Mouse (Mus musculus): ENCODE data around the gene Fads2. TPM values are rescaled to one million over a fixed set of nuclear protein-coding genes. Genes with fewer than 3 reads are reported as not detected.

Fads2 gene
- polyA plus RNA-seq, 1 experiment from 2014 or later: 31.5 TPM

- no peaks in the 10 kb centered on the region for H3K27me3 ChIP-seq (ENCODE audit: control insufficient read depth, insufficient read depth, low read length)
- WGBS: 43% methylated on average over 5 of the region's 5 CpGs
- no peaks in the 10 kb centered on the region for H3K4me1 ChIP-seq (ENCODE audit: control insufficient read depth, insufficient read depth, low read length)
- H3K9ac ChIP-seq (ENCODE audit: low read length): no peak overlapping the region
- H3K4me2 ChIP-seq (ENCODE audit: low read depth, low read length): no peak overlapping the region
- no peaks in the 10 kb centered on the region for H3K36me3 ChIP-seq (ENCODE audit: control insufficient read depth, insufficient read depth)
- H3K27ac ChIP-seq (ENCODE audit: low read length): no peak overlapping the region
- no peaks in the 10 kb centered on the region for H3K9me3 ChIP-seq (replicated peaks; ENCODE audit: control insufficient read depth, low read length)
- no peak for ATAC-seq (replicated peaks; ENCODE audit: extremely low read depth, insufficient read depth, low FRiP score)
- H3K4me3 ChIP-seq (ENCODE audit: low read length): no peak overlapping the region
Observed at GRCm38 (mm10) chr19:10126479-10127250, 25.1 kb upstream of the Fads2 start.

DNA sequence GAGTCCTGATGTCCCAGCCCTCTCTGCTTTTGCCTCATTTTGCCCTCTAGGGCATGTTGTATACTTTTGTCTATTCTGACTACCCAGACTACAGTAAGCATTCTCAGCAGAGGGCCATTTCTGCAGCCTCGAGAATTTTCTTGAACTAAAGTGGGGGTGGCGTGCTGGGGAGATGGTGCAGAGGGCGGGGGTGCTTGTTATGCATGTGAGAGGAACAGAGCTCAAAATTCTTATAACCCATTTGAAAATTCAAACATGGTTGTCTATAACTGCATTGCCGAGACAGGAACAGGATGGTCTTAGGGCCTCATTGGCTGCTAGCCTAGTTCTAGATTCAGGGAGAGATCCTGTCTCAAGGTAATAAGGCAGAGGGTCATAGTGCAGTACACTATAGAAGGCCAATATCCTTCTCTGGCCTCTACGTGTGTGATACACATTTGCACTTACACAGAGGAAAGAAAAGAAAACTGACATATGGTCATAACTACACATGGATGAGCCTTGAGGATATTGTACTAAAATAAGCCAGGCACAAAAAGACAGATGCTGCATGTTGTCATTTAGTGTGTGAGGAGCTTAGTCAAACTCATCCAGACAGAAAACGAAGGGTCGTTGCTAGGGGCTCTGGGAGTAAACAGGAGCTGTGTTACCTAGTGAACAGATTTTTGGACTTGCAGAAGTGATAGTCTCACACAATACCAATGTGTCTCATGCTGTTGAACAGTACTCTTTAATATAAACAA, 22.5 kb upstream of the Fads2 start:
- Histone ChIP-seq H3K4me1 (ENCODE audit: control insufficient read depth, insufficient read depth, low read length) (no peaks in the 10 kb centered on the region), H3K27ac (ENCODE audit: low read length) (no peak overlapping the region), H3K9ac (ENCODE audit: low read length) (no peak overlapping the region), H3K27me3 (ENCODE audit: control insufficient read depth, insufficient read depth, low read length) (no peaks in the 10 kb centered on the region), H3K4me2 (ENCODE audit: low read depth, low read length) (no peak overlapping the region), H3K4me3 (ENCODE audit: low read length) (no peak overlapping the region), H3K36me3 (ENCODE audit: control insufficient read depth, insufficient read depth) (no peaks in the 10 kb centered on the region), H3K9me3 (replicated peaks; ENCODE audit: control insufficient read depth, low read length) (no peaks in the 10 kb centered on the region)
- ATAC-seq (replicated peaks; ENCODE audit: extremely low read depth, insufficient read depth, low FRiP score): no peak
- 72% methylated on average over 7 of the region's 7 CpGs for WGBS

GRCm38 (mm10) chr19:10122021-10122631, 20.6 kb upstream of the Fads2 start:
- Histone ChIP-seq H3K4me2 (ENCODE audit: low read depth, low read length) (no peak overlapping the region), H3K9me3 (replicated peaks; ENCODE audit: control insufficient read depth, low read length) (no peaks in the 10 kb centered on the region), H3K27me3 (ENCODE audit: control insufficient read depth, insufficient read depth, low read length) (no peaks in the 10 kb centered on the region), H3K9ac (ENCODE audit: low read length) (no peak overlapping the region), H3K4me3 (ENCODE audit: low read length) (no peak overlapping the region), H3K27ac (ENCODE audit: low read length) (no peak overlapping the region), H3K4me1 (ENCODE audit: control insufficient read depth, insufficient read depth, low read length) (no peaks in the 10 kb centered on the region), H3K36me3 (ENCODE audit: control insufficient read depth, insufficient read depth) (no peaks in the 10 kb centered on the region)
- no peak for ATAC-seq (replicated peaks; ENCODE audit: extremely low read depth, insufficient read depth, low FRiP score)
- WGBS: 76% methylated on average over 5 of the region's 5 CpGs

- H3K9ac ChIP-seq (ENCODE audit: low read length): no peak overlapping the region
- H3K4me3 ChIP-seq (ENCODE audit: low read length): no peak overlapping the region
- WGBS: 65% methylated on average over 3 of the region's 3 CpGs
- H3K9me3 ChIP-seq (replicated peaks; ENCODE audit: control insufficient read depth, low read length): no peaks in the 10 kb centered on the region
- ATAC-seq (replicated peaks; ENCODE audit: extremely low read depth, insufficient read depth, low FRiP score): no peak
- no peaks in the 10 kb centered on the region for H3K36me3 ChIP-seq (ENCODE audit: control insufficient read depth, insufficient read depth)
- H3K4me2 ChIP-seq (ENCODE audit: low read depth, low read length): no peak overlapping the region
- no peak overlapping the region for H3K27ac ChIP-seq (ENCODE audit: low read length)
- no peaks in the 10 kb centered on the region for H3K4me1 ChIP-seq (ENCODE audit: control insufficient read depth, insufficient read depth, low read length)
- H3K27me3 ChIP-seq (ENCODE audit: control insufficient read depth, insufficient read depth, low read length): no peaks in the 10 kb centered on the region
Observed at GRCm38 (mm10) chr19:10116641-10117040, 15.1 kb upstream of the Fads2 start.

DNA sequence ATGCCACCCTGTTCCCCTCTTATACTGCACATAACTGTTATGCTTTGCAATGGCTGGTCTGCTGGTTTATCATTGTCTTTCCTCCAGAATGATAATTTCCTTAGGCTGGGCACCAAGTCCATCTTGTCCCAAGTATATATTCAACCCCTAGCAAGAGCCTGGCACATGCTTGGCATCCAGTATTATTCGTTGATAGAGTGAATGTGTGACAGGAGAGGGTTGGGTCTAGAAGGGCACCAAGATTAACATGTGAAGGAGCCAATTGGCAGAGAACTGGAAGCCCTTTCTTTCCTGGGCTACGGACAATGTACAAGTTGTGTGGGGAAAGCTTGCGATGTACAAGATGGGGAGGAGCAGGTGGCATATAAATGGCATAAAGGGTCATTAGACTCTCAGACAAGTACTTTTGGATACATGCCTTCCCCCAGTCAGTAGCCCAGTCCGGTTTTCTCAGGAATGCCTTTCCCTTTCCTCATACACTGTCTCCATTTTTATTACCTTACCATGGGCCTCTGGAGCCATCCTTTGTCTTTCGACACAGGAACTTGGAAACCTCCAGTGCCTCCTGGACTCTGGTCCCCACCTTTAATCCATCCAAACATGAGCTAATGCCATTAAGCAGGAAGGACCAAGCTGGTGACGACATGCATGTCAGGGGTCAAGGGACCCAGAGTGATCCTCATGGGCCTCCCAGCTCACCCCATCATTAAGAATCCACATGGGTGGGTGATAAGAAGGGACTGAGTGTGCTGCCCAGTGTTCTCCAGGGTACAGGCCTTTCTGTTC, 14.0 kb upstream of the Fads2 start:
- Histone ChIP-seq H3K4me1 (ENCODE audit: control insufficient read depth, insufficient read depth, low read length) (no peaks in the 10 kb centered on the region), H3K27ac (ENCODE audit: low read length) (no peak overlapping the region), H3K9me3 (replicated peaks; ENCODE audit: control insufficient read depth, low read length) (no peaks in the 10 kb centered on the region), H3K36me3 (ENCODE audit: control insufficient read depth, insufficient read depth) (no peaks in the 10 kb centered on the region), H3K27me3 (ENCODE audit: control insufficient read depth, insufficient read depth, low read length) (no peaks in the 10 kb centered on the region), H3K4me3 (ENCODE audit: low read length) (no peak overlapping the region), H3K4me2 (ENCODE audit: low read depth, low read length) (no peak overlapping the region), H3K9ac (ENCODE audit: low read length) (no peak overlapping the region)
- ATAC-seq (replicated peaks; ENCODE audit: extremely low read depth, insufficient read depth, low FRiP score): no peak
- WGBS: 72% methylated on average over 6 of the region's 6 CpGs

- Histone ChIP-seq H3K27me3 (ENCODE audit: control insufficient read depth, insufficient read depth, low read length) (no peaks in the 10 kb centered on the region), H3K4me2 (ENCODE audit: low read depth, low read length) (no peak overlapping the region), H3K36me3 (ENCODE audit: control insufficient read depth, insufficient read depth) (no peaks in the 10 kb centered on the region), H3K9me3 (replicated peaks; ENCODE audit: control insufficient read depth, low read length) (no peaks in the 10 kb centered on the region), H3K4me1 (ENCODE audit: control insufficient read depth, insufficient read depth, low read length) (no peaks in the 10 kb centered on the region), H3K9ac (ENCODE audit: low read length) (no peak overlapping the region), H3K4me3 (ENCODE audit: low read length) (no peak overlapping the region), H3K27ac (ENCODE audit: low read length) (no peak overlapping the region)
- no peak for ATAC-seq (replicated peaks; ENCODE audit: extremely low read depth, insufficient read depth, low FRiP score)
- WGBS: 56% methylated on average over 4 of the region's 4 CpGs
Observed at GRCm38 (mm10) chr19:10112956-10113355, 11.4 kb upstream of the Fads2 start.

- no peak for ATAC-seq (replicated peaks; ENCODE audit: extremely low read depth, insufficient read depth, low FRiP score)
- H3K27me3 ChIP-seq (ENCODE audit: control insufficient read depth, insufficient read depth, low read length): no peaks in the 10 kb centered on the region
- H3K4me1 ChIP-seq (ENCODE audit: control insufficient read depth, insufficient read depth, low read length): no peaks in the 10 kb centered on the region
- H3K4me2 ChIP-seq (ENCODE audit: low read depth, low read length): no peak overlapping the region
- 68% methylated on average over 2 of the region's 2 CpGs for WGBS
- H3K27ac ChIP-seq (ENCODE audit: low read length): no peak overlapping the region
- H3K9ac ChIP-seq (ENCODE audit: low read length): no peak overlapping the region
- no peaks in the 10 kb centered on the region for H3K9me3 ChIP-seq (replicated peaks; ENCODE audit: control insufficient read depth, low read length)
- H3K4me3 ChIP-seq (ENCODE audit: low read length): no peak overlapping the region
- H3K36me3 ChIP-seq (ENCODE audit: control insufficient read depth, insufficient read depth): no peaks in the 10 kb centered on the region
Observed at GRCm38 (mm10) chr19:10108666-10109065, 7.1 kb upstream of the Fads2 start.

GRCm38 (mm10) chr19:10108129-10108528, 6.6 kb upstream of the Fads2 start:
- Histone ChIP-seq H3K4me2 (ENCODE audit: low read depth, low read length) (no peak overlapping the region), H3K4me3 (ENCODE audit: low read length) (no peak overlapping the region), H3K27me3 (ENCODE audit: control insufficient read depth, insufficient read depth, low read length) (no peaks in the 10 kb centered on the region), H3K9me3 (replicated peaks; ENCODE audit: control insufficient read depth, low read length) (no peaks in the 10 kb centered on the region), H3K4me1 (ENCODE audit: control insufficient read depth, insufficient read depth, low read length) (no peaks in the 10 kb centered on the region), H3K36me3 (ENCODE audit: control insufficient read depth, insufficient read depth) (no peaks in the 10 kb centered on the region), H3K27ac (ENCODE audit: low read length) (no peak overlapping the region), H3K9ac (ENCODE audit: low read length) (no peak overlapping the region)
- no peak for ATAC-seq (replicated peaks; ENCODE audit: extremely low read depth, insufficient read depth, low FRiP score)
- WGBS: 83% methylated on average over 1 of the region's 1 CpGs
